ENCODE assay signal across 7 mouse cellular contexts in genomic region chr11:88891446-88891845, GRCm38 (mm10). TPM values are rescaled to one million over a fixed set of nuclear protein-coding genes. Genes with fewer than 3 reads are reported as not detected.
A peak's percentile ranks its signal among the peaks of the same experiment; 100 is the strongest.
DNase-seq lines count a peak whose midpoint lies in the region; TF ChIP-seq lines count a peak whose summit lies in the region.
"Not testable (repeated sequence)": the region's sequence is repeated elsewhere in the genome, so short reads cannot be mapped to it uniquely, and the experiment has no call there.

No protein-coding gene starts in this region.

- not testable (repeated sequence) for H3K27ac ChIP-seq in cerebellum, adult 2 months (ENCODE audit: insufficient read depth, low read length)

- not testable (repeated sequence) for TF ChIP-seq CTCF in cerebellum, adult 2 months (IDR thresholded peaks at IDR 0.05; ENCODE audit: borderline replicate concordance, insufficient read depth, low read depth, low read length)

- TF ChIP-seq POLR2A in cerebellum, adult 2 months (IDR thresholded peaks at IDR 0.05; ENCODE audit: borderline replicate concordance, insufficient read depth, low read length), result not testable (repeated sequence)

- DNase-seq in cerebellum, adult 2 months, result peak; percentile 66 to 73
- DNase-seq in frontal cortex, postnatal 14 days (ENCODE audit: low spot score in 2 of 2), result peak; percentile 34 to 56
- DNase-seq in heart, adult 9 months (ENCODE audit: low spot score in 2 of 2), result peak; percentile 46
- DNase-seq in layer of hippocampus, adult 8-10 months (ENCODE audit: low spot score in 2 of 2), result peak; percentile 39 to 58
- DNase-seq in left cerebral cortex, postnatal 4 days, result peak; percentile 27
- peak; percentile 15 to 35 for DNase-seq in spleen, postnatal 14 days (ENCODE audit: low spot score in 2 of 2)
- DNase-seq in thymus, postnatal 4 days, result peak; percentile 16

- not testable (repeated sequence) for H3K4me3 ChIP-seq in cerebellum, adult 2 months (replicated peaks; ENCODE audit: insufficient read depth, low read depth, low read length)

- H3K27me3 ChIP-seq in cerebellum, adult 2 months (ENCODE audit: control insufficient read depth, insufficient read depth, low read length), result not testable (repeated sequence)

- 93% methylated on average over 9 of the region's 12 CpGs for WGBS in cerebellum, adult 2 months

- H3K4me1 ChIP-seq in cerebellum, adult 2 months (ENCODE audit: control insufficient read depth, insufficient read depth, low read length), result not testable (repeated sequence)

- intact Hi-C loops in left cerebral cortex, postnatal 4 days (cut with DNase I), result not testable (repeated sequence)

RNA-seq across cellular contexts. Expression of gene Akap1, which starts 27.1 kb away (rescaled TPM):
- polyA plus RNA-seq in cerebellum, adult 2 months (2012; rRNA removed), result 41.5 and 42.8 TPM in 2 replicates
- total RNA-seq in layer of hippocampus, adult 8-10 months (2022), result 10 to 100 TPM; 40.5 to 44.8 (median 41.6) TPM
- 10 to 100 TPM; 52.9 to 55.4 TPM for total RNA-seq in left cerebral cortex, postnatal 4 days (2021)

Comparison
In these comparisons a context has a peak if more than half of its experiments do, and no peak if none do; other contexts are left out.
1. DNase-seq: peak in every context shown above with its lines; median percentile 70 in cerebellum, adult 2 months; 48 in layer of hippocampus, adult 8-10 months; 46 in heart, adult 9 months; 45 in frontal cortex, postnatal 14 days; 27 in left cerebral cortex, postnatal 4 days; 25 in spleen, postnatal 14 days; 16 in thymus, postnatal 4 days.